Mouse (Mus musculus): ENCODE data around the gene Zfp346. TPM values are rescaled to one million over a fixed set of nuclear protein-coding genes. Genes with fewer than 3 reads are reported as not detected.
A peak's percentile ranks its signal among the peaks of the same experiment; 100 is the strongest.

The Zfp346 gene
- total and polyA plus RNA-seq, 3 experiments = 19.5 to 28.8 TPM; not detected in 1

DNA sequence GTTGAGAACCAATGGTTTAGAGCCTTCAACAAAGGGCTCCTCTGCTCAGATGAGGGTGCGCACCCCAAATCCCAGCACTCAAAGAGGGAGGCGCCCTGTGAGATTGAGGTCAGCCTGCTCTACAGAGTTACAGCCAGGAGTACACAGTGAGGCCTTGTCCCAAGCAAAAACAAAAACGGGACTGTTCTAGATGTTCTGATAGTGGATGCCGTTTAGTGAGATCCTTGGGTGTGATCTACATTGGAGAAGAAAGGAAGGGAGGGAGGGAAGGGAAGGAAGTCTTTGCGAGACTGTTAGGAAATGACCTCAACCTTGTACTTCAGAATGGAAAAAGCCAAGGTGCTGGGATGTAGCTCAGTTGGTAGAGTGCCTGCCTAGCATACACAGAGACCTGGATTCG is 71.2 kb downstream of the Zfp346 start:
- no peak overlapping the region for H3K9ac ChIP-seq (ENCODE audit: control insufficient read depth, low read depth, low read length, poor library complexity, severe bottlenecking)
- H3K4me1 ChIP-seq (ENCODE audit: control insufficient read depth in 1 of 2, insufficient read depth in 2 of 2, low read length in 2 of 2) = no peaks in the 10 kb centered on the region
- H3K4me3 ChIP-seq (ENCODE audit: control insufficient read depth in 1 of 2, insufficient read depth in 1 of 2, low read depth in 2 of 2, low read length in 2 of 2) = no peak overlapping the region
- no peaks in the 10 kb centered on the region for H3K36me3 ChIP-seq (ENCODE audit: control insufficient read depth in 1 of 2, insufficient read depth in 2 of 2, low read length in 2 of 2)
- H3K79me2 ChIP-seq (ENCODE audit: control insufficient read depth, insufficient read depth, low read length, poor library complexity) = no peaks in the 10 kb centered on the region
- no peak for DNase-seq (ENCODE audit: low read depth, low spot score)
- H3K9me3 ChIP-seq (replicated peaks; ENCODE audit: insufficient read depth, low read length) = no peaks in the 10 kb centered on the region
- H3K27ac ChIP-seq (ENCODE audit: control insufficient read depth, low read depth, low read length) = no peak overlapping the region
- TF ChIP-seq MAFK (IDR thresholded peaks at IDR 0.05; ENCODE audit: borderline replicate concordance, low read depth, low read length) (no peak), POLR2A (IDR thresholded peaks at IDR 0.05; ENCODE audit: control insufficient read depth in 1 of 2, insufficient read depth in 1 of 2, low read depth in 1 of 2, low read length in 2 of 2, poor library complexity in 1 of 2) (no peak), GATA1 (IDR thresholded peaks at IDR 0.05; ENCODE audit: low read depth, low read length) (no peak), TAL1 (IDR thresholded peaks at IDR 0.05; ENCODE audit: low read length) (no peak), ZMIZ1 (IDR thresholded peaks at IDR 0.05; ENCODE audit: low read depth, low read length) (no peak), CHD1 (IDR thresholded peaks at IDR 0.05; ENCODE audit: low read depth, low read length) (no peak), ZNF384 (IDR thresholded peaks at IDR 0.05; ENCODE audit: low read depth, low read length) (no peak), SMC3 (IDR thresholded peaks at IDR 0.05; ENCODE audit: low read depth, low read length) (no peak), ELF1 (IDR thresholded peaks at IDR 0.05; ENCODE audit: low read depth, low read length) (no peak), NELFE (IDR thresholded peaks at IDR 0.05; ENCODE audit: low read depth, low read length) (no peak), KAT2A (conservative IDR thresholded peaks at IDR 0.05; ENCODE audit: low read depth, low read length) (no peak), MYC (IDR thresholded peaks at IDR 0.05; ENCODE audit: low read depth, low read length) (no peak), JUND (IDR thresholded peaks at IDR 0.05; ENCODE audit: low read depth, low read length) (no peak), CTCF (IDR thresholded peaks at IDR 0.05 in 2 of 3, conservative IDR thresholded peaks at IDR 0.05 in 1 of 3; ENCODE audit: control insufficient read depth in 1 of 3, insufficient read depth in 1 of 3, low read depth in 2 of 3, low read length in 3 of 3, poor library complexity in 1 of 3, severe bottlenecking in 1 of 3) (no peak), SIN3A (IDR thresholded peaks at IDR 0.05; ENCODE audit: low read length) (no peak), RCOR1 (IDR thresholded peaks at IDR 0.05; ENCODE audit: low read depth, low read length) (no peak)
- no peaks in the 10 kb centered on the region for H3K27me3 ChIP-seq (ENCODE audit: control insufficient read depth in 1 of 2, insufficient read depth in 2 of 2, low read length in 2 of 2)

DNA sequence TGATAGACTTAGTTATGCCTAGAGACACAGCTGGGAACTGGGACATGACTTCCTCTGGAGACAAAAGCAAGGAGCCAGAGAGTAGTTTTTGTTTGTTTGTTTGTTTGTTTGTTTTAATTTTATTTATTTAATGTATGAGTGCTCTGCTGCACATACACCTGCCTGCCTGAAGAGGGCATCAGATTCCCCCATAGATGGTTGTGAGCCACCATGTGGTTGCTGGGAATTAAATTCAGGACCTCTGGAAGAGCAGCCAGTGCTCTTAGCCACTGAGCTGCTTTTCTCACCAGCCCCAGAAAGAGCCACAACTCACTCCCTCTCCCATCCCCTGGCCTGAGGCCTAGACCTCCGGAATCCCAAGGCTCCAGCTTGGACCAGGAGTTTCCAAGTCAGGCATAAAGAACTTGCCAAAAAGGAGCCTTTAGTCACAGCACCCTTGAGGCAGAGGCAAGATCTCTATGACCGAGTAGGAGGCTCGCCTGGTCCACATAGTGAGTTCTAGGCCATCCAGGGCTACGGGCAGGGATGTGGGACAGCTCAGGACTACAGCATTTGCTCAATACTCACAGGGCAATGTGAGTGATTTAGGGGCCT is 72.9 kb downstream of the Zfp346 start:
- TF ChIP-seq RAD21 (IDR thresholded peaks at IDR 0.05; ENCODE audit: low read depth, low read length) (no peak), NELFE (IDR thresholded peaks at IDR 0.05; ENCODE audit: low read depth, low read length) (no peak), CTCF (IDR thresholded peaks at IDR 0.05 in 2 of 3, conservative IDR thresholded peaks at IDR 0.05 in 1 of 3; ENCODE audit: control insufficient read depth in 1 of 3, insufficient read depth in 1 of 3, low read depth in 2 of 3, low read length in 3 of 3, poor library complexity in 1 of 3, severe bottlenecking in 1 of 3) (peak; percentile 40 to 53 (median 42))
- Histone ChIP-seq H3K27ac (ENCODE audit: control insufficient read depth, low read depth, low read length) (no peak overlapping the region), H3K9ac (ENCODE audit: control insufficient read depth, low read depth, low read length, poor library complexity, severe bottlenecking) (no peak overlapping the region)

More for the DNA sequence above, 72.9 kb downstream of the Zfp346 start:
- H3K9me3 ChIP-seq (replicated peaks; ENCODE audit: insufficient read depth, low read length) = no peaks in the 10 kb centered on the region
- DNase-seq (ENCODE audit: low read depth, low spot score) = no peak
- no peaks in the 10 kb centered on the region for H3K36me3 ChIP-seq (ENCODE audit: control insufficient read depth in 1 of 2, insufficient read depth in 2 of 2, low read length in 2 of 2)
- H3K79me2 ChIP-seq (ENCODE audit: control insufficient read depth, insufficient read depth, low read length, poor library complexity) = no peaks in the 10 kb centered on the region
- H3K27me3 ChIP-seq (ENCODE audit: control insufficient read depth in 1 of 2, insufficient read depth in 2 of 2, low read length in 2 of 2) = no peaks in the 10 kb centered on the region
- no peak overlapping the region for H3K4me3 ChIP-seq (ENCODE audit: control insufficient read depth in 1 of 2, insufficient read depth in 1 of 2, low read depth in 2 of 2, low read length in 2 of 2)
- H3K4me1 ChIP-seq (ENCODE audit: control insufficient read depth in 1 of 2, insufficient read depth in 2 of 2, low read length in 2 of 2) = no peaks in the 10 kb centered on the region
